Mouse (Mus musculus) hindbrain, postnatal 0 days (tissue): Measurements from ENCODE around the gene Stat5a. TPM values are rescaled to one million over a fixed set of nuclear protein-coding genes. Genes with fewer than 3 reads are reported as not detected.

ENCODE experiments used
- ATAC-seq: fragments of 200-750 bp; cut with Nextera tagmentation; 2 replicates; pipeline ENCODE4 v1.8.0; 2017; ENCODE audit warnings: mild to moderate bottlenecking, moderate TSS enrichment, moderate library complexity
- DNase-seq: peaks from one replicate; pipeline ENCODE4 v3.0.0-alpha.2; 2015; ENCODE audit warnings: low spot score
- H3K27ac ChIP-seq: fragments of 300-500 bp; sonication (generic); 2 replicates; pipeline ENCODE4 v1.5.1; 2014; ENCODE audit warnings: mild to moderate bottlenecking
- H3K27me3 ChIP-seq: fragments of 300-500 bp; sonication (generic); 2 replicates; pipeline ENCODE4 v1.6.1; 2014; ENCODE audit warnings: low read length, mixed read lengths; ENCODE audit not compliant: insufficient read depth
- H3K36me3 ChIP-seq: fragments of 300-500 bp; sonication (generic); 2 replicates; pipeline ENCODE4 v1.6.1; 2014; ENCODE audit warnings: low read length, mixed read lengths; ENCODE audit not compliant: insufficient read depth
- H3K4me1 ChIP-seq: fragments of 300-500 bp; sonication (generic); 2 replicates; pipeline ENCODE4 v1.6.1; 2014; ENCODE audit warnings: antibody characterized with exemption, low read length, mixed read lengths; ENCODE audit not compliant: insufficient read depth
- H3K4me2 ChIP-seq: fragments of 300-500 bp; sonication (generic); 2 replicates; pipeline ENCODE4 v1.6.1; 2014; ENCODE audit warnings: low read depth, mild to moderate bottlenecking, low read length, moderate library complexity, mixed read lengths
- H3K4me3 ChIP-seq: fragments of 300-500 bp; sonication (generic); 2 replicates; pipeline ENCODE4 v1.5.1; 2014; ENCODE audit warnings: low read length
- H3K9ac ChIP-seq: fragments of 300-500 bp; sonication (generic); replicated peaks from 2 replicates; pipeline ENCODE4 v1.6.1; 2014; ENCODE audit warnings: mild to moderate bottlenecking, low read length, moderate library complexity, mixed read lengths
- H3K9me3 ChIP-seq: fragments of 300-500 bp; sonication (generic); 2 replicates; pipeline ENCODE4 v1.6.1; 2016; ENCODE audit warnings: low read length, mixed read lengths
- CTCF ChIP-seq: IDR thresholded peaks from 2 replicates; pipeline ENCODE4 v1.5.1; 2016; ENCODE audit warnings: antibody characterized with exemption, control low read depth, low read depth
- WGBS: fragments of 180-500 bp; shearing (Covaris S2); extraction: QIAGEN DNeasy Blood & Tissue Kit; methylation state at CpG from one replicate; pipeline ENCODE4 v1.1.7; 2014; 5-methylcytosine and 5-hydroxymethylcytosine counted together
- polyA plus RNA-seq: library from polyadenylated mRNA; unstranded; fragments of >200 nt; fragmentation: Nextera tagmentation; extraction: Ambion mirVana; gene quantifications from 2 replicates; pipeline ENCODE4 v1.2.1, GENCODE M21; 2015
- total RNA-seq: library from RNA; depleted of rRNA; stranded (reverse); fragments of >200 nt; gene quantifications from 2 replicates; pipeline ENCODE4 v1.2.3, GENCODE M21; 2014

Gene Stat5a
- total and polyA plus RNA-seq, 2 experiments from 2014 or later = 2.5 to 5.5 TPM

DNA sequence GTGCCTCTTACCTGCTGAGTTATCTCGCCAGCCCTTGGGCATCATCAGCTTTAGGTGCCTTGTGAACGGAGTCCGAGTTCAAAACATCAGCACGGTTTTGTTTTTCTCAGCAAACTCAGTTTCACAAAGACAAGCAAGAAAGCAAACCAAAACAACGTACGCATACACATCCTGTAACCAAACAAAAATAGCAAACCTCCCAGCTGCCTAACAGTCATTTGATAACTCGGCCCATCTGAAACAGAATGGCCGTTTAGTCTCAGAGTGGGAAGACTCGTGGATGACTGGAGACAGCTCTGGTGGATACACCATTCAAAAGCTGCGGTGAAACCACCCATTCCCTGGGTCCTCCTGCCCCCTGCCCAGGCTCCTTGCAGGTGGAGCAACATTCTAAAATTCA, 27.8 kb upstream of the Stat5a start:
- Histone ChIP-seq H3K27ac (no peak overlapping the region), H3K4me1 (no peaks in the 10 kb centered on the region), H3K36me3 (no peaks in the 10 kb centered on the region), H3K4me2 (no peak overlapping the region), H3K4me3 (no peak overlapping the region), H3K27me3 (no peaks in the 10 kb centered on the region), H3K9me3 (no peaks in the 10 kb centered on the region), H3K9ac (no peak overlapping the region)
- 80% methylated on average over 10 of the region's 10 CpGs for WGBS
- ATAC-seq = no peak
- no peak for TF ChIP-seq CTCF
- no peak for DNase-seq

DNA sequence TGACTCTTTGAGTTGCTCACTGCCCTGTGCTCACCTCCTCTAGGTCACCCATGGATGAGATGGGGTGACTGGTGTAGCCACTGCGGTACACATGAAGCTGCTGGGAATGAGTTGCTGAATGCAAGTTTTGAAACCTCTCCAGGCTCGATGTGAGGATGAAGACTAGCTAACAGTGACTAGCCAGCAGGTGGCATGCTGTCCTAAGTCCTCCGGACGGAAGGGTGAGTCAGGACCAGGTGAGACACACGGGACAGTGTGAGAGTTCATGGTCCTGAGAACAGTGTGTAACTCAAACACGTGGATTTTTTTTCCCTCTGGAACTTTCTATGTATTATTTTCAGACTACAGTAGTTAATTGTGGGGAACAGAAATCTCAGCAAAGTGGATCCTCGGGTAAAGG, 25.7 kb upstream of the Stat5a start:
- peak; percentile 40; the same call in 1 of the 2 replicates for TF ChIP-seq CTCF
- Histone ChIP-seq H3K4me2 (no peak overlapping the region), H3K9me3 (no peaks in the 10 kb centered on the region), H3K4me3 (no peak overlapping the region), H3K27ac (no peak overlapping the region), H3K27me3 (no peaks in the 10 kb centered on the region), H3K4me1 (no peaks in the 10 kb centered on the region), H3K36me3 (no peaks in the 10 kb centered on the region), H3K9ac (no peak overlapping the region)
- 70% methylated on average over 7 of the region's 7 CpGs for WGBS
- DNase-seq (no peak), ATAC-seq (no peak)

DNA sequence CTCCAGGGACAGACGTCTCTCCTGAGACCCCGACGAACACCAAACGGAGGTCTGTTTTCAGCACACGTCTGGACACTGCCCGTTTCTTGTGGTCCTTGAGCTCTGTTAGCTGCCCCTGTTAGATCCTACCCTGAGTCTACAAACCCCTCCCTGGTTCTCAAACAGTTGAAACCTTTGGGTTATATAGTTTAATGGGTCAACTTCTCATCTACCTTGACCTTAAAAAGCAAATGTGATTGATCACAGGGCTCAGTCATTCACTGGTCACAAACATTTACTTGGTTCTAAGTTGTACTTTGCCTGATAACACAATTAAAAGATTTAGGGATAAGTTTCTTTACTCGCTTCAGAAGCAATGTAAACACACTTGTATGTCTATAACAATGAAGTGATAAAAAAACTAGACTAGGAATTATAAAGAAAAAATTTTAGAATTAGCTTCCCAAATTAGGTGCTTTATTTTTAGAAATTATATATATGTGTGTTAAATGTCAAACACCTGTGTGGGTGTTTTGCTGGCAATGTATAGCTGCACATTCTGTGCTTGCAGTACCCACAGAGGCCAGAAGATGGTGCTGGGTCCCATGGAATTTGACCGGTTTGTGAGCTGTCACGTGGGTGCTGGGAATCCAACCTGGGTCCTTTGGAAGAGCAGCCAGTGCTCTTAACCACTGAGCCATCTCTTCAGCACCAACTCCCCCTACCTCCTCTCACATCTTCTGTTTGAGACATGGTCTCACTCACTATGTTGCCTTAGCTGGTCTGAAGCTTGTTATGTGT, 22.0 kb upstream of the Stat5a start:
- ATAC-seq = no peak

DNA sequence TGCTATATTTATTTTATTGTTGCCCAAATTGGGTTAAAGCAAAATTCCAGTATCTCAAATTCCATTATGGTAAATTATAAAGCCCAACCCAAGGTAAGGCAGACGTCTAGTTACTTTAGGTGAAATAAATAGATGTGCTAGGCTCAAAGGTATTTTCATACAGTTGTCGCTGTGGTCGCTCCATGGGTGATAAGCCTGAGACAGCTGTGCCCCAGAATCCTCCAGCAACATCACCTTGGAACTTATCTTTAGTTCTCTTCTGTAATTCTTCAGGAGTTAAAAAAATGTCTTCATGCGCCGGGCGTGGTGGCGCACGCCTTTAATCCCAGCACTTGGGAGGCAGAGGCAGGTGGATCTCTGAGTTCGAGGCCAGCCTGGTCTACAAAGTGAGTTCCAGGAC, 20.3 kb upstream of the Stat5a start:
- ATAC-seq (no peak), DNase-seq (no peak)
- WGBS = 96% methylated on average over 9 of the region's 9 CpGs
- Histone ChIP-seq H3K27me3 (no peaks in the 10 kb centered on the region), H3K36me3 (no peaks in the 10 kb centered on the region), H3K9me3 (no peaks in the 10 kb centered on the region), H3K4me1 (no peaks in the 10 kb centered on the region), H3K4me2 (no peak overlapping the region), H3K4me3 (no peak overlapping the region), H3K27ac (no peak overlapping the region), H3K9ac (no peak overlapping the region)
- TF ChIP-seq CTCF = no peak

More for the DNA sequence above, 22.0 kb upstream of the Stat5a start:
- Histone ChIP-seq H3K27me3 (no peaks in the 10 kb centered on the region), H3K36me3 (no peaks in the 10 kb centered on the region), H3K27ac (no peak overlapping the region), H3K4me2 (no peak overlapping the region), H3K4me3 (no peak overlapping the region), H3K4me1 (no peaks in the 10 kb centered on the region), H3K9me3 (no peaks in the 10 kb centered on the region), H3K9ac (no peak overlapping the region)
- DNase-seq = no peak
- peak; percentile 54 for TF ChIP-seq CTCF
- WGBS = 83% methylated on average over 9 of the region's 9 CpGs

DNA sequence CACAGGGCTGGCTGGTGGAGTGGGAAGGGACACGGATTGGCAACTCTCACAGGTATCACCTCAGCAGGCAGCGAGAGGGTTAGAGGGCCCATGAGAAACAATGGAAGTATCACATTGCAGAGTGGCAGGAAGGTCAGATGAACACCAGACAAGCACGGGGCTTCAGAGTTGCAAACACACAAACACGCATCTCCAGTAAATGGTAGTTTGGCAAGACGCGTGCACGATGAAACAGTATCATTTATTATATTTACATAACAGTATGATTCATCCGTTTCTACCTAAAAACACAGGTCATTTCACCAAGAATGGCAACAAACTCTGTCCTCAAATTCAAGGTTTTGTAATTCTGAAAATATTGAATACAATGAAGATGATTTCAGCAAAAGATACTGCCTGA, 19.6 kb upstream of the Stat5a start:
- Histone ChIP-seq H3K4me2 (no peak overlapping the region), H3K4me1 (no peaks in the 10 kb centered on the region), H3K4me3 (no peak overlapping the region), H3K27ac (no peak overlapping the region), H3K9me3 (no peaks in the 10 kb centered on the region), H3K36me3 (no peaks in the 10 kb centered on the region), H3K27me3 (no peaks in the 10 kb centered on the region), H3K9ac (no peak overlapping the region)
- DNase-seq = no peak
- ATAC-seq = no peak
- no peak for TF ChIP-seq CTCF
- WGBS = 78% methylated on average over 8 of the region's 8 CpGs

DNA sequence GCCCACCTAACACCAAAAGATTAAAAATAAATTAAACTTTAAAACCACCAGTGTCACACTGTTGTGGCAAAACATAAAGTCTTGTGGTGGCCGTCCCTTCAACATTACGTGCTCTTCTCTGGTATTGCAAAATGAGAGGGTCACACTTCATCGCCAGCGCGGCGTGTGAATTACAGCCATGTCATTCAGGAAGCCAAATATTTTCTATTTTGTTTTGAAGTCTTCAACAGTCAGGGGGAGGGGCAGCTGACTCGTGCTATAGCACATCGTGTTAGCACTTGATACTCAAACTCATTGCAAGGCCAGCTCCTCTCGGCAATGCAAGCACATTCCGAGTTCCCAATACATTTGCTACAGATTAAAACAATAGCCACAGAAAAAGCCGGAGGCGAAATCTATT, 18.3 kb upstream of the Stat5a start:
- Histone ChIP-seq H3K27ac (no peak overlapping the region), H3K9ac (no peak overlapping the region), H3K4me2 (no peak overlapping the region), H3K36me3 (no peaks in the 10 kb centered on the region), H3K27me3 (no peaks in the 10 kb centered on the region), H3K4me3 (no peak overlapping the region), H3K4me1 (no peaks in the 10 kb centered on the region), H3K9me3 (no peaks in the 10 kb centered on the region)
- DNase-seq = no peak
- ATAC-seq = no peak
- no peak for TF ChIP-seq CTCF
- 71% methylated on average over 12 of the region's 12 CpGs for WGBS

DNA sequence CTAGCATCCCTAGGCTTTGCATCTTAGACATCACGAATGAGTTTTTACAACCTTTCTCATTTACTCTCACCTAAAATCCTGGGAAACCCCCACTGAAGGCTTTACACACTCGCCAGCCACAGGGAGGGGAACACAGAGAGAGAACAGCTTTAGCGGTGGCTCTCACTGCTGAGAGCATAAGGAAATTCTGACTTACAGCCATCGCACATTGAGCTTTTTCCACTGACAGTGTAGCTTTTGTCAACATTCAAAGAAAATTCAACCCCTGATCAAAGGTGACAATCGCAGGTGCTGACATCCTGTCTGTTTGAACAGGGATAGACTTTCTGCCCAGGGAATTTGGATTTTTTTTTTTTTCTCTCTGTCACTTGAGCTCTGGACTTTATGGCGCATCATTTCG, 17.1 kb upstream of the Stat5a start:
- Histone ChIP-seq H3K4me1 (no peaks in the 10 kb centered on the region), H3K9ac (no peak overlapping the region), H3K4me2 (no peak overlapping the region), H3K4me3 (no peak overlapping the region), H3K9me3 (no peaks in the 10 kb centered on the region), H3K36me3 (no peaks in the 10 kb centered on the region), H3K27ac (no peak overlapping the region), H3K27me3 (no peaks in the 10 kb centered on the region)
- TF ChIP-seq CTCF = no peak
- DNase-seq (no peak), ATAC-seq (no peak)
- WGBS = 83% methylated on average over 7 of the region's 7 CpGs
